Mouse (Mus musculus) forebrain, embryonic 16.5 days (tissue): ENCODE measurements at regions not wholly inside any gene's neighbourhood (a gene's known extent, or its start where the extent isn't known, plus 50 kb on each side); places are given as distances from the start of the nearest gene placed in this dataset.

Source experiments
- ATAC-seq: fragments of 200-750 bp; cut with Nextera tagmentation; 2 replicates; pipeline ENCODE4 v1.8.0; 2017; ENCODE audit warnings: mild to moderate bottlenecking, moderate library complexity
- H3K27ac ChIP-seq: fragments of 300-500 bp; sonication (generic); 2 replicates; pipeline ENCODE4 v1.5.1; 2014; ENCODE audit warnings: low read length, control low read depth
- H3K27me3 ChIP-seq: fragments of 300-500 bp; sonication (generic); replicated peaks from 2 replicates; pipeline ENCODE4 v1.6.1; 2014; ENCODE audit warnings: low read length; ENCODE audit not compliant: control insufficient read depth, insufficient read depth
- H3K36me3 ChIP-seq: fragments of 300-500 bp; sonication (generic); 2 replicates; pipeline ENCODE4 v1.6.1; 2014; ENCODE audit not compliant: control insufficient read depth, insufficient read depth
- H3K4me1 ChIP-seq: fragments of 300-500 bp; sonication (generic); replicated peaks from 2 replicates; pipeline ENCODE4 v1.6.1; 2014; ENCODE audit warnings: low read length; ENCODE audit not compliant: control insufficient read depth, insufficient read depth
- H3K4me2 ChIP-seq: fragments of 300-500 bp; sonication (generic); 2 replicates; pipeline ENCODE4 v1.6.1; 2014; ENCODE audit warnings: mild to moderate bottlenecking, low read length, control low read depth
- H3K4me3 ChIP-seq: fragments of 300-500 bp; sonication (generic); replicated peaks from 2 replicates; pipeline ENCODE4 v1.5.1; 2014; ENCODE audit warnings: mild to moderate bottlenecking, low read length, control low read depth
- H3K9ac ChIP-seq: fragments of 300-500 bp; sonication (generic); replicated peaks from 2 replicates; pipeline ENCODE4 v1.6.1; 2014; ENCODE audit warnings: low read depth, low read length, control low read depth
- H3K9me3 ChIP-seq: fragments of 300-500 bp; sonication (generic); 2 replicates; pipeline ENCODE4 v1.6.1; 2016; ENCODE audit warnings: low read length; ENCODE audit not compliant: control insufficient read depth
- WGBS: fragments of 180-500 bp; shearing (Covaris S2); extraction: QIAGEN DNeasy Blood & Tissue Kit; methylation state at CpG from one replicate; pipeline ENCODE4 v1.1.7; 2014; 5-methylcytosine and 5-hydroxymethylcytosine counted together

DNA sequence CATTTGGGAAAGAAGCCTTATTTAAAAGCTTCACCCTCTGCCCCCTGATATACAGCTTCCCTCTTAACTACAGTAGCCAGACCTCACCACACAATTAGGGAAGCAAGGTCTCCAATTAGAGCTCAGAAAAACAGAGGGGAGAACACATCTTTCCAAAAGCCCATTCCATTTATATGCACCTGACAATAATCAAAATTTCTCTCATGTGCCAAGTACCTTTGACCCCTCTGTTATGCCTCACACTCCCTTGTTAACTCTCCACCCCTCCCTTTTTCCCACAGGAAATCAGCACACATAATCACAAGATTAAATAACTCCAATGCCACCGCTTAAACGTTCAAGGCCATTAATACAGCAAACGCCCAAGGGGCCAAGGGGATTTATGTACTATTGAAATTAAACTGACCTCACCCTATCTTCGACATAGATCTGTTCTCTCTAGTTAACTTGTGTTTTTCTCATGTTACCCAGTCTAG is 300.7 kb downstream of the Mat2b start:
- 21% methylated on average over 4 of the region's 4 CpGs for WGBS
- 0 out of 2 replicates have a peak, but pooled peaks have one; percentile 19 for ATAC-seq
- no peaks in the 10 kb centered on the region for H3K36me3 ChIP-seq
- H3K27ac ChIP-seq, result no peak overlapping the region
- H3K9ac ChIP-seq, result no peak overlapping the region
- H3K4me2 ChIP-seq, result no peak overlapping the region
- H3K4me3 ChIP-seq, result no peak overlapping the region
- no peaks in the 10 kb centered on the region for H3K9me3 ChIP-seq
- H3K4me1 ChIP-seq, result peaks cover 15% of the 10 kb centered on the region
- H3K27me3 ChIP-seq, result no peaks in the 10 kb centered on the region

- Histone ChIP-seq H3K4me3 (no peak overlapping the region), H3K36me3 (no peaks in the 10 kb centered on the region), H3K27me3 (no peaks in the 10 kb centered on the region), H3K9ac (no peak overlapping the region), H3K9me3 (no peaks in the 10 kb centered on the region), H3K4me1 (no peaks in the 10 kb centered on the region), H3K4me2 (no peak overlapping the region), H3K27ac (no peak overlapping the region)
- no peak for ATAC-seq
- 78% methylated on average over 3 of the region's 3 CpGs for whole genome bisulfite sequencing
These were observed 314.3 kb downstream of the Mat2b start for GRCm38 (mm10) chr11:40380696-40381095.

- Histone ChIP-seq H3K27me3 (no peaks in the 10 kb centered on the region), H3K27ac (no peak overlapping the region), H3K4me2 (no peak overlapping the region), H3K4me3 (no peak overlapping the region), H3K9me3 (no peaks in the 10 kb centered on the region), H3K36me3 (no peaks in the 10 kb centered on the region), H3K4me1 (no peaks in the 10 kb centered on the region), H3K9ac (no peak overlapping the region)
- ATAC-seq, result no peak
- WGBS, result 87% methylated on average over 2 of the region's 2 CpGs
These were observed 323.3 kb downstream of the Mat2b start for GRCm38 (mm10) chr11:40371696-40372095.

DNA sequence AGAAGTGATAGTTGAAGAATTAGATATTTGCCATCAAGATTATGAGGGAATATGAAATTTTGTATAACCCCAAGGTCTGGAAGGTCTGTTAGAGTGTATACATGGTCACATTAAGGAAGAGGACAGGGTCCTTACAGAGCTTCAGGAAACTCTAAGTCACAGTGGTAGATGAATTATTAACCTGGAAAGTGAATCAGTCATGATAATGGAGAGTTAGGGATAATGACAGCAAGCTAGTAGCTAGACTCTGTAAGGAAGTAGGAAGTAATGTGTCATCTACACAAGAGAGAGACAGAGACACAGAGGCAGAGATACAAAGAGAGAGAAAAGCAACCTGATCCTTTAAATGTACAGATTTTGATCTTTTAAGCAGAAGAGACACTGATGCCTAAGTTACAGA is 328.4 kb downstream of the Mat2b start:
- Histone ChIP-seq H3K27me3 (no peaks in the 10 kb centered on the region), H3K4me3 (no peak overlapping the region), H3K4me1 (peaks cover 3% of the 10 kb centered on the region), H3K9me3 (no peaks in the 10 kb centered on the region), H3K9ac (no peak overlapping the region), H3K4me2 (no peak overlapping the region), H3K27ac (no peak overlapping the region), H3K36me3 (no peaks in the 10 kb centered on the region)
- ATAC-seq, result no peak

- H3K27ac ChIP-seq, result peak overlapping the region; percentile 41; the same call in 1 of the 2 replicates
- 8% methylated on average over 2 of the region's 2 CpGs for WGBS
- no peaks in the 10 kb centered on the region for H3K9me3 ChIP-seq
- H3K4me2 ChIP-seq, result no peak overlapping the region
- H3K27me3 ChIP-seq, result no peaks in the 10 kb centered on the region
- no peak overlapping the region for H3K9ac ChIP-seq
- H3K4me3 ChIP-seq, result no peak overlapping the region
- H3K4me1 ChIP-seq, result peaks cover 3% of the 10 kb centered on the region
- no peaks in the 10 kb centered on the region for H3K36me3 ChIP-seq
- ATAC-seq, result peak; percentile 87
These were observed 332.3 kb downstream of the Mat2b start for GRCm38 (mm10) chr11:40362530-40363185.
